In genomic region chr13:91184226-91184625, GRCm38 (mm10) we compare ENCODE assay signal across 13 mouse cellular contexts.
"Had no signal": no experiment of that assay in that cellular context is flagged by ENCODE, and none has a peak within 500 bp of the region (broad histone marks: within the 10 kb centered on the region; RNA-seq: fewer than 3 reads in every experiment).

No protein-coding gene starts in this region.

- ATAC-seq: intestine, embryonic 16.5 days; midbrain, embryonic 13.5 days had no signal

- H3K9ac ChIP-seq: kidney, embryonic 15.5 days; limb, embryonic 15.5 days; lung, embryonic 14.5 days; midbrain, embryonic 13.5 days; stomach, embryonic 15.5 days had no signal

- H3K36me3 ChIP-seq: kidney, embryonic 15.5 days; limb, embryonic 15.5 days; midbrain, embryonic 13.5 days; stomach, embryonic 15.5 days had no signal

- H3K4me2 ChIP-seq: kidney, embryonic 15.5 days; limb, embryonic 15.5 days; lung, embryonic 14.5 days; midbrain, embryonic 13.5 days; stomach, embryonic 15.5 days had no signal

- H3K4me3 ChIP-seq: kidney, embryonic 15.5 days; left cerebral cortex, adult 2 months; limb, embryonic 15.5 days; midbrain, embryonic 13.5 days; stomach, embryonic 15.5 days had no signal

- DNase-seq: kidney, adult 2 months; kidney, postnatal 14 days; lung, embryonic 14.5 days; lung, postnatal 10 days; lung, postnatal 4 days; right cerebral cortex, adult 18-20 months; thymus, postnatal 36 days had no signal

- H3K27ac ChIP-seq: kidney, embryonic 15.5 days; left cerebral cortex, adult 2 months; limb, embryonic 15.5 days; midbrain, embryonic 13.5 days; stomach, embryonic 15.5 days had no signal

- H3K9me3 ChIP-seq: kidney, embryonic 15.5 days; limb, embryonic 15.5 days; midbrain, embryonic 13.5 days; stomach, embryonic 15.5 days had no signal

- H3K27me3 ChIP-seq: kidney, embryonic 15.5 days; limb, embryonic 15.5 days; midbrain, embryonic 13.5 days; stomach, embryonic 15.5 days had no signal

- H3K4me1 ChIP-seq: kidney, embryonic 15.5 days; stomach, embryonic 15.5 days had no signal
